Mouse (Mus musculus): Measurements from ENCODE around the gene Igf1r.

DNA sequence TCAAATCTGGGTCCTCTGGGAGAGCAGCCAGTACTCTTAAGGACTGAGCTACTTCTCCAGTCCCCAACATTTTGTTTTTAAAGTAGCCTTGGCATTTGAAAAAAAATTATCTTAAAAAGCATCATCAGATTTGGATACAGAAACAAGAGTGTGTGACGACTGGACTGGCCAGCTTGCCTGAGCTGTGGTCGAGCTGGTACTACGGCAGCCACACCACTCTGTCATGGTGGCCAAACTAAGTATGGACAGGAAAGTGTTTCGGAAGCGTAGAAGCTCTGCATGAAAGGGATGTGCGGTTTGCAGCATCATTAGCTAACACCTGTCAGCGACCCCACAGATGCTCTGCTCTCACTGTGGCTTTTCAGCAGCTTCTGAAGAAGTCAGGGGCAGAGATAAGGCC lies 53.4 kb downstream of the Igf1r start:
- no peak for TF ChIP-seq CTCF (IDR thresholded peaks at IDR 0.05; ENCODE audit: extremely low read depth, insufficient read length, insufficient replicate concordance, low read depth, low read length)
- TF ChIP-seq POLR2A (IDR thresholded peaks at IDR 0.05; ENCODE audit: low read depth, low read length), result no peak

Data from small intestine, adult 2 months (tissue).